Mouse (Mus musculus) stomach, postnatal 0 days (tissue): Measurements from ENCODE around the gene Robo2. TPM values are rescaled to one million over a fixed set of nuclear protein-coding genes. Genes with fewer than 3 reads are reported as not detected.
A peak's percentile ranks its signal among the peaks of the same experiment; 100 is the strongest.

ENCODE experiments used
- ATAC-seq: fragments of 200-750 bp; cut with Nextera tagmentation; 2 replicates; pipeline ENCODE4 v1.8.0; 2017; ENCODE audit not compliant: low FRiP score, low TSS enrichment
- DNase-seq: peaks from one replicate; pipeline ENCODE4 v3.0.0-alpha.2; 2016; ENCODE audit warnings: low spot score
- H3K27ac ChIP-seq: fragments of 300-500 bp; sonication (generic); replicated peaks from 2 replicates; pipeline ENCODE4 v1.5.1; 2014; ENCODE audit warnings: mild to moderate bottlenecking, control low read depth
- H3K27me3 ChIP-seq: fragments of 300-500 bp; sonication (generic); 2 replicates; pipeline ENCODE4 v1.6.1; 2014; ENCODE audit warnings: low read length; ENCODE audit not compliant: control insufficient read depth, insufficient read depth
- H3K36me3 ChIP-seq: fragments of 300-500 bp; sonication (generic); 2 replicates; pipeline ENCODE4 v1.6.1; 2014; ENCODE audit warnings: low read length, mixed read lengths; ENCODE audit not compliant: control insufficient read depth, insufficient read depth
- H3K4me1 ChIP-seq: fragments of 300-500 bp; sonication (generic); replicated peaks from 2 replicates; pipeline ENCODE4 v1.6.1; 2014; ENCODE audit warnings: antibody characterized with exemption; ENCODE audit not compliant: control insufficient read depth, insufficient read depth
- H3K4me2 ChIP-seq: fragments of 300-500 bp; sonication (generic); replicated peaks from 2 replicates; pipeline ENCODE4 v1.6.1; 2014; ENCODE audit warnings: low read depth, mild to moderate bottlenecking, control low read depth, moderate library complexity
- H3K4me3 ChIP-seq: fragments of 300-500 bp; sonication (generic); 2 replicates; pipeline ENCODE4 v1.5.1; 2014; ENCODE audit warnings: low read depth, low read length, control low read depth
- H3K9ac ChIP-seq: fragments of 300-500 bp; sonication (generic); 2 replicates; pipeline ENCODE4 v1.6.1; 2014; ENCODE audit warnings: mild to moderate bottlenecking, low read length, control low read depth, mixed read lengths
- H3K9me3 ChIP-seq: fragments of 300-500 bp; sonication (generic); 2 replicates; pipeline ENCODE4 v1.6.1; 2016; ENCODE audit warnings: low read length; ENCODE audit not compliant: control insufficient read depth
- CTCF ChIP-seq: IDR thresholded peaks from 2 replicates; pipeline ENCODE4 v1.5.1; 2016; ENCODE audit warnings: antibody characterized with exemption, low read depth, mild to moderate bottlenecking, moderate library complexity
- EP300 ChIP-seq: optimal IDR thresholded peaks from 2 replicates; pipeline ENCODE3; 2016; ENCODE audit warnings: antibody characterized with exemption
- WGBS: fragments of 180-500 bp; shearing (Covaris S2); extraction: QIAGEN DNeasy Blood & Tissue Kit; methylation state at CpG from one replicate; pipeline ENCODE4 v1.1.7; 2014; 5-methylcytosine and 5-hydroxymethylcytosine counted together
- polyA plus RNA-seq: library from polyadenylated mRNA; unstranded; fragments of >200 nt; fragmentation: Nextera tagmentation; extraction: Ambion mirVana; gene quantifications from 2 replicates; pipeline ENCODE4 v1.2.1, GENCODE M21; 2015

The Robo2 gene
- polyA plus RNA-seq, 1 experiment from 2014 or later, result 7.1 TPM

DNA sequence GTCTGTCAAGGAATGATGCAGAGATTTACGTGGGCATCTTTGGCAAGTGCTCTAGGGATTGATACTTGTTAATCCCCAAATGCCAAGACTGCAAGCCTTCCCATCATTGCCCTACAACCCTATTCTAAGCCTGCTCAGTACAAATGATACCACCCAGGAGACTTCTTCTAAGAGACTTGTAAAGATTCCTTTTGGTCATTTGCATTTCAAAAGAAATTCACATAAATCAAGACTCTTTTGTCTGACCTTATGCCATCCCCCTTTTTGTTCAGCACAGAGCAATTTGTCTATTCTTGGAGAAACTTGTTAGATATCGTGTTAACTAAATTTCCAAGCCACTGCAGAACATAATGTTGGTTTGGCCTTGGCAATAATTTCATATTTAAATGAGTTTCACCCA lies 15.4 kb upstream of the Robo2 start:
- 67% methylated on average over 2 of the region's 2 CpGs for WGBS
- no peak for ATAC-seq
- TF ChIP-seq CTCF (no peak), EP300 (no peak)

DNA sequence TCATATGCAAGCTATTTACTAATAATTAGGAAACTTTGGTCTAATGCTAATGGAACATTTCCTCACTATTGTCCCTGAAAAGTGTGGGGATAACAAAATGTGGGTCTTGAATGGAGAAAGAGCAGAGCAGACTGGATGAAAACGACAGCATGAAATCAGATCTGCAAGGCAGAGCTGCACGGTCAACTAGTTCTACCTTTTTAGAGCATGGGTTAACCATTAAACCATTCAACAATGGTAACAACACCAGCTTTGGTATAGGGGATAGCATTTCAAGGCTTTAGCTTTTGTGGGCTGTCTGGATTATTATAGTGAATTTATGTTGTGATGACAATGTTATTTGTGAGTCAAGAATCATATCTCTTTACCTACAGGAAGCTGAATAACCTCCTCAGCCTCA lies 8.7 kb upstream of the Robo2 start:
- DNase-seq, result no peak
- Histone ChIP-seq H3K4me3 (no peak overlapping the region), H3K36me3 (no peaks in the 10 kb centered on the region), H3K4me2 (no peak overlapping the region), H3K9me3 (no peaks in the 10 kb centered on the region), H3K27ac (no peak overlapping the region), H3K9ac (no peak overlapping the region), H3K4me1 (no peaks in the 10 kb centered on the region), H3K27me3 (no peaks in the 10 kb centered on the region)
- WGBS, result 48% methylated on average over 2 of the region's 2 CpGs
- no peak for TF ChIP-seq CTCF
- TF ChIP-seq EP300, result no peak
- no peak for ATAC-seq

More for the DNA sequence above, 15.4 kb upstream of the Robo2 start:
- no peaks in the 10 kb centered on the region for H3K27me3 ChIP-seq
- no peaks in the 10 kb centered on the region for H3K4me1 ChIP-seq
- no peak overlapping the region for H3K27ac ChIP-seq
- H3K9me3 ChIP-seq, result no peaks in the 10 kb centered on the region
- no peak overlapping the region for H3K4me2 ChIP-seq
- no peak for DNase-seq
- H3K36me3 ChIP-seq, result no peaks in the 10 kb centered on the region
- H3K4me3 ChIP-seq, result no peak overlapping the region
- H3K9ac ChIP-seq, result no peak overlapping the region

DNA sequence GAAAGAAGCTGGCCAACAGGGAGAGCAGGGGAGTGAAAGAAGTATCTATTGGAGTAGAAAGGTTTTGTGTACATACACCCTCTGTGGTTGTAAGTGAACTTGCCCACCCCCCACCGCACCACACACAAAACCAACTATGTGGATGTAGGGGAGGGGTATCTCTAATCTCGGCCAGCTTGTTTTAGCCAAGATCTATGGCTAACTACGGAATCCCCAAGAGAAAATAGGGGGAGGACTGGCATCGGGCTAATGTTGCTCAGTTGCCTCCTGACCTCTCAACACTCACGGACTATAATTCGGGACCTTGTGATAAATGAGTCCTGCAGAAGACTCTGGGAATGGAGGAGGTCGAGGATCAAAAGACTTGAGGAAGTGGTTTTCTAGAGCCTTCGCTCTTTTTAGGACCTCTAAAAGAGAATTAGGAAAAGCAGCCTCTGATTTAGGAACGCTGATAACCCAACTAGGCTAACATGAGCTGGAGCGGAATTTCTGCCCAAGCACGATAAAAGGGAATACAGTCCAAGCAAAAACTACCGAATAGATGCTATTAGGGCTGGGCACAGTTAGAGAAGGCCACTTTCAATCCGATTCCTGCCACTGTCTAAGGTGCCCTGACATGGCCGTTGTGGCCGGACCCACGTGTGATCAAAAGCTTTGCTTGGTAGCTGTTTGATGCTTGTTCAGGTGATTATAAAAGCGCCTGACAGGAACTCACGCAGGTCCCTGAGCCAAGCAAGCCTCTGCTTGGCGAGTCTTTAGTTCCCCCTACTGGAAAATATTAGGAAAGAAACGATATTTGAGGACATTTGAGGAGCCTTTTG lies 1.1 kb upstream of the Robo2 start:
- DNase-seq, result peak; percentile 39
- Histone ChIP-seq H3K9me3 (no peaks in the 10 kb centered on the region), H3K36me3 (no peaks in the 10 kb centered on the region), H3K27me3 (no peaks in the 10 kb centered on the region), H3K4me3 (peak overlapping the region; percentile 56), H3K4me1 (no peaks in the 10 kb centered on the region), H3K9ac (no peak overlapping the region), H3K27ac (no peak overlapping the region), H3K4me2 (peak overlapping the region; percentile 79)
- TF ChIP-seq EP300 (no peak), CTCF (peak; percentile 85)
- peak; percentile 66; the same call in 1 of the 2 replicates for ATAC-seq
- under 1% methylated on average over 20 of the region's 20 CpGs for WGBS

DNA sequence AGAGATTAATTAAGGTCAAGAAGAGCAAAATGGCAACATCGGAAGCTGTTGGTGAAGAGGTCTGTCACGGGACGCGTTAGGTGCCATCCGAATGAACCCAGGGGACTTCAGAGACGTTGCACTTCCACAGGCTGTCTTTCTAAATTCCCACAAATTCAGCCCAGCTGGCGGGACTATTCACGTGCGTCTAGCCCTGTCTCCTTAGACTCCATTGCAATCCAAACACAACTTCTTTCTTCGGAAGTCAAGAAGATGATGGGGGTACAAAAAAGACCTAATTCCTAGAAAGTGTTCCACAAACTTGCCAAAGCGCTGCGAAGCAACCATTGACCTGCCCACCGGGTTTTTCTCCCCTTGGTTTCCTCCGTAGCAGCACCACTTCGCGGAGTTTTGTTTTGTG lies 604 bp downstream of the Robo2 start:
- H3K4me2 ChIP-seq, result peak overlapping the region; percentile 79
- H3K9me3 ChIP-seq, result no peaks in the 10 kb centered on the region
- TF ChIP-seq CTCF (no peak), EP300 (no peak)
- DNase-seq (no peak), ATAC-seq (no peak)
- H3K27ac ChIP-seq, result no peak overlapping the region; the same call in 1 of the 2 replicates
- no peaks in the 10 kb centered on the region for H3K36me3 ChIP-seq
- no peaks in the 10 kb centered on the region for H3K4me1 ChIP-seq
- H3K9ac ChIP-seq, result peak overlapping the region; percentile 51
- under 1% methylated on average over 16 of the region's 16 CpGs for WGBS
- H3K4me3 ChIP-seq, result peak overlapping the region; percentile 56
- H3K27me3 ChIP-seq, result no peaks in the 10 kb centered on the region

DNA sequence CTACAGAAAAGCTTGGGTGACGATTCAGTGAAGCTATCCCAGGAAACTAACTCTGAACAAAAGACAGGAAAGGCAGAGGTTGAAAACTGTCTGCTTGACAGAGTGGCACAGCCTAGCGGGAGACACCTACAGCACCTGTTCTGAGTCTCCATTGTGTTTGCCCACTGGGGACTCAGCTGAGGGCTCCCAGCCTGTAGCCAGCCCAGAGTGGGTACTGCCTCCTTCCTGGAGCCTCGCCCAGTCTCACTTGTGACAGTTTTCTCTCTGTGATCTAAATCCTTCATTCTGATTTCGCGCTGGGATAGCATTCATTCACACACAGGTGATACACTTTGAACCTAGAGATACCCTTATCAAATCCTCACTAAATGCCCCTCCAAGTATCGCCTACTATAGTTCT lies 1.5 kb downstream of the Robo2 start:
- Histone ChIP-seq H3K27ac (no peak overlapping the region), H3K36me3 (no peaks in the 10 kb centered on the region), H3K4me3 (peak overlapping the region; percentile 56), H3K4me1 (no peaks in the 10 kb centered on the region), H3K4me2 (peak overlapping the region; percentile 79), H3K9ac (peak overlapping the region; percentile 23; the same call in 1 of the 2 replicates), H3K9me3 (no peaks in the 10 kb centered on the region), H3K27me3 (no peaks in the 10 kb centered on the region)
- TF ChIP-seq EP300 (no peak), CTCF (no peak)
- DNase-seq, result no peak
- ATAC-seq, result no peak
- 9% methylated on average over 6 of the region's 6 CpGs for WGBS

DNA sequence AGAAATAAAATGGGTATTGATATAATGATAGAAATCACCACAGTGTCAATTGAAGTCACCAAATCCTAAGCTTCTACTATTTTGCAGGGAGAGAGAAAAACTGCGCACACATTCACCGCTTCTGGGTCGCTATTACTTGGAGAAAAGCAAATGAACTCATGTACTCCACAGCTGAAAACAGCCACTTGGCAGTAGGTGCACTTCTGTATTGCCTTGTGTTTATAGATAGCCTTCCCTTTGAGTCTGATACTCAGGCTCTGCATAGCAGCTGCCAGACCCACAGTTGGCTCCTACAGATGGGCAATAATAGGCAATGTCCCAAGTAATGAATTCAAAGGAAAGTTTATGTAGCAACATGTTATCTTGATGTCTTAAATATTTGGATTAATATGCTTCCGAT lies 2.1 kb downstream of the Robo2 start:
- peak overlapping the region; percentile 79 for H3K4me2 ChIP-seq
- no peak for DNase-seq
- H3K9ac ChIP-seq, result no peak overlapping the region
- H3K27ac ChIP-seq, result no peak overlapping the region
- WGBS, result 42% methylated on average over 4 of the region's 4 CpGs
- TF ChIP-seq EP300 (no peak), CTCF (no peak)
- no peaks in the 10 kb centered on the region for H3K4me1 ChIP-seq
- ATAC-seq, result no peak
- H3K27me3 ChIP-seq, result no peaks in the 10 kb centered on the region
- peak overlapping the region; percentile 56 for H3K4me3 ChIP-seq
- no peaks in the 10 kb centered on the region for H3K9me3 ChIP-seq
- no peaks in the 10 kb centered on the region for H3K36me3 ChIP-seq
